Mouse (Mus musculus): ENCODE measurements around the gene Pdzk1. TPM values are rescaled to one million over a fixed set of nuclear protein-coding genes. Genes with fewer than 3 reads are reported as not detected.

The Pdzk1 gene
- total and polyA plus RNA-seq, 3 experiments: 0.13 TPM; not detected in 2

DNA sequence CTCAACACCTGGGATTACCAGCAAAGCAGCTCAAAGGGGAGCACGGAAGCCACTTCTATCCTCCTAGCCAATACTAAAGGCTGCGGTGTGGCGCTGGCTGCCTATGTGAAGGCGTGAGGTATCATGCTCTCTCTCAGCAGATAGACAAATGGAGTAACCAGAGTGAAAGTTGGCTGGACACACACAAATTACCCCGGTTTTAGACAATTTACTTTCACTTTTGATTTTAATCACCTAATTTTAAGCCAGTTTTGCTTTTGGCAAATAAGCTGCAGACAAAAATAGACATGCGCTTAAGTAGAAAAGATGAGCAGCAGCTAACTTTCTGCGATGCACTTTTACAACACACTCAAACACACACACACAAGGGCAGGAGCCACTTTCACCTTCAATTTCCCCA is 54.6 kb downstream of the Pdzk1 start:
- peak overlapping the region; percentile 19; the same call in 1 of the 2 replicates for H3K4me2 ChIP-seq (ENCODE audit: insufficient read depth, low read depth, poor library complexity, severe bottlenecking)
- dilution Hi-C loops (cut with MboI; ENCODE audit: extremely low pct_ligation_motif_present, extremely low pct_unique_long_range_greater_than_20kb, low sequenced_read_pairs): no loop called here
- no peak overlapping the region for H3K27ac ChIP-seq (ENCODE audit: insufficient read depth, low read depth)
- no peaks in the 10 kb centered on the region for H3K27me3 ChIP-seq (replicated peaks)
- H3K4me3 ChIP-seq (replicated peaks in 1 of 3; ENCODE audit: low read depth in 2 of 3, low read length in 2 of 3, poor library complexity in 1 of 3): no peak overlapping the region
- H3K36me3 ChIP-seq (replicated peaks in 1 of 2; ENCODE audit: control insufficient read depth in 1 of 2, insufficient read depth in 1 of 2, low read length in 1 of 2): peaks cover 25 to 81% of the 10 kb centered on the region in 2 experiments
- H3K79me2 ChIP-seq (replicated peaks; ENCODE audit: control insufficient read depth, extremely low read depth, insufficient read depth, poor library complexity, severe bottlenecking): no peaks in the 10 kb centered on the region
- DNase-seq (ENCODE audit: extremely low read depth): peak; percentile 40
- H3K9ac ChIP-seq (ENCODE audit: insufficient read depth, low read depth): no peak overlapping the region
- TF ChIP-seq ZMIZ1 (IDR thresholded peaks at IDR 0.05; ENCODE audit: low read depth, low read length) (no peak), JUND (conservative IDR thresholded peaks at IDR 0.05; ENCODE audit: low read depth, low read length) (peak; percentile 47; the same call in 1 of the 2 replicates), IRF4 (IDR thresholded peaks at IDR 0.05; ENCODE audit: low read depth, low read length) (peak; percentile 85), MEF2A (IDR thresholded peaks at IDR 0.05; ENCODE audit: borderline replicate concordance, low read depth, low read length) (peak; percentile 76), ETS1 (conservative IDR thresholded peaks at IDR 0.05; ENCODE audit: low read depth, low read length) (peak; percentile 73; the same call in 1 of the 2 replicates), HCFC1 (IDR thresholded peaks at IDR 0.05; ENCODE audit: low read depth, low read length) (peak; percentile 8; the same call in 1 of the 2 replicates), MYC (IDR thresholded peaks at IDR 0.05; ENCODE audit: low read depth, low read length) (0 out of 2 replicates have a peak, but pooled peaks have one; percentile 27), ELF1 (IDR thresholded peaks at IDR 0.05; ENCODE audit: low read depth, low read length) (0 out of 2 replicates have a peak, but pooled peaks have one; percentile 7), ZC3H11A (IDR thresholded peaks at IDR 0.05; ENCODE audit: low read depth, low read length) (no peak), EP300 (IDR thresholded peaks at IDR 0.05; ENCODE audit: low read length) (peak; percentile 42; the same call in 1 of the 2 replicates), JUN (IDR thresholded peaks at IDR 0.05; ENCODE audit: insufficient read depth, low read depth, low read length) (peak; percentile 31; the same call in 1 of the 2 replicates)
- in situ Hi-C loops (cut with MboI; ENCODE audit: low pct_ligation_motif_present, low pct_unique_long_range_greater_than_20kb, low sequenced_read_pairs): no loop called here
- H3K9me3 ChIP-seq (replicated peaks; ENCODE audit: low read length): no peaks in the 10 kb centered on the region
- peaks cover 18 to 36% of the 10 kb centered on the region in 2 experiments for H3K4me1 ChIP-seq (ENCODE audit: control insufficient read depth in 1 of 2, insufficient read depth in 2 of 2)

GRCm38 (mm10) chr3:96902336-96902999 is 73.4 kb downstream of the Pdzk1 start:
- dilution Hi-C loops (cut with MboI; ENCODE audit: extremely low pct_ligation_motif_present, extremely low pct_unique_long_range_greater_than_20kb, low sequenced_read_pairs) (no loop called here), in situ Hi-C loops (cut with MboI; ENCODE audit: low pct_ligation_motif_present, low pct_unique_long_range_greater_than_20kb, low sequenced_read_pairs) (no loop called here)
- no peaks in the 10 kb centered on the region for H3K27me3 ChIP-seq (replicated peaks)
- H3K27ac ChIP-seq (ENCODE audit: insufficient read depth, low read depth): no peak overlapping the region
- H3K4me3 ChIP-seq (replicated peaks in 1 of 3; ENCODE audit: low read depth in 2 of 3, low read length in 2 of 3, poor library complexity in 1 of 3): no peak overlapping the region
- no peaks in the 10 kb centered on the region for H3K9me3 ChIP-seq (replicated peaks; ENCODE audit: low read length)
- H3K9ac ChIP-seq (ENCODE audit: insufficient read depth, low read depth): no peak overlapping the region
- peaks cover 4 to 34% of the 10 kb centered on the region in 2 experiments for H3K36me3 ChIP-seq (replicated peaks in 1 of 2; ENCODE audit: control insufficient read depth in 1 of 2, insufficient read depth in 1 of 2, low read length in 1 of 2)
- peaks cover 3 to 20% of the 10 kb centered on the region in 2 experiments; a peak in 3 of 4 replicates for H3K4me1 ChIP-seq (ENCODE audit: control insufficient read depth in 1 of 2, insufficient read depth in 2 of 2)
- DNase-seq (ENCODE audit: extremely low read depth): no peak
- TF ChIP-seq ELF1 (IDR thresholded peaks at IDR 0.05; ENCODE audit: low read depth, low read length) (no peak), UBTF (IDR thresholded peaks at IDR 0.05; ENCODE audit: low read depth, low read length) (no peak), RAD21 (IDR thresholded peaks at IDR 0.05; ENCODE audit: low read depth, low read length) (no peak), MAFK (IDR thresholded peaks at IDR 0.05; ENCODE audit: insufficient replicate concordance, low read length) (no peak), IRF4 (IDR thresholded peaks at IDR 0.05; ENCODE audit: low read depth, low read length) (no peak), MEF2A (IDR thresholded peaks at IDR 0.05; ENCODE audit: borderline replicate concordance, low read depth, low read length) (no peak), TCF12 (IDR thresholded peaks at IDR 0.05; ENCODE audit: low read depth, low read length) (no peak), HCFC1 (IDR thresholded peaks at IDR 0.05; ENCODE audit: low read depth, low read length) (no peak), MXI1 (IDR thresholded peaks at IDR 0.05; ENCODE audit: low read depth, low read length) (no peak), BHLHE40 (IDR thresholded peaks at IDR 0.05; ENCODE audit: low read depth, low read length) (no peak), EP300 (IDR thresholded peaks at IDR 0.05; ENCODE audit: low read length) (no peak), JUND (conservative IDR thresholded peaks at IDR 0.05; ENCODE audit: low read depth, low read length) (no peak), CHD2 (IDR thresholded peaks at IDR 0.05; ENCODE audit: low read length) (no peak), TBP (conservative IDR thresholded peaks at IDR 0.05; ENCODE audit: low read depth, low read length) (no peak), SIN3A (IDR thresholded peaks at IDR 0.05; ENCODE audit: low read length) (no peak), JUN (IDR thresholded peaks at IDR 0.05; ENCODE audit: insufficient read depth, low read depth, low read length) (no peak)
- no peak overlapping the region for H3K4me2 ChIP-seq (ENCODE audit: insufficient read depth, low read depth, poor library complexity, severe bottlenecking)
- H3K79me2 ChIP-seq (replicated peaks; ENCODE audit: control insufficient read depth, extremely low read depth, insufficient read depth, poor library complexity, severe bottlenecking): peaks cover 2% of the 10 kb centered on the region; the same call in 1 of the 2 replicates

Measured in CH12.LX (cell line).